Mouse (Mus musculus): ENCODE measurements at regions not wholly inside any gene's neighbourhood (a gene's known extent, or its start where the extent isn't known, plus 50 kb on each side); places are given as distances from the start of the nearest gene placed in this dataset.

- DNase-seq (ENCODE audit: low spot score in 2 of 2), result peak; percentile 78 to 86
- intact Hi-C loops (cut with DNase I), result loop anchor here (5.0 to 10.0 kb wide), 3 partner anchors 217 to 910 kb away; no protein-coding TSS in a partner anchor
Observed at GRCm38 (mm10) chr3:121104571-121105407, 66.7 kb downstream of the Rwdd3 start.

GRCm38 (mm10) chr3:121102871-121103270 lies 68.6 kb downstream of the Rwdd3 start:
- intact Hi-C loops (cut with DNase I), result loop anchor here (5.0 to 10.0 kb wide), 3 partner anchors 216 to 908 kb away; no protein-coding TSS in a partner anchor
- peak; percentile 13 to 24 for DNase-seq (ENCODE audit: low spot score in 2 of 2)

- DNase-seq (ENCODE audit: low spot score in 2 of 2), result no peak
- intact Hi-C loops (cut with DNase I), result loop anchor here (5.0 to 10.0 kb wide), 3 partner anchors 215 to 907 kb away; no protein-coding TSS in a partner anchor
Observed at GRCm38 (mm10) chr3:121102120-121102519, 69.4 kb downstream of the Rwdd3 start.

GRCm38 (mm10) chr3:121100211-121100860 lies 71.2 kb downstream of the Rwdd3 start:
- intact Hi-C loops (cut with DNase I), result loop anchor here (5.0 to 10.0 kb wide), 3 partner anchors 213 to 906 kb away; no protein-coding TSS in a partner anchor
- DNase-seq (ENCODE audit: low spot score in 2 of 2), result peak in 1 of 2 experiments; percentile 21

GRCm38 (mm10) chr3:121093509-121093908 lies 78.0 kb downstream of the Rwdd3 start:
- peak in 1 of 2 experiments; percentile 35 for DNase-seq (ENCODE audit: low spot score in 2 of 2)
- intact Hi-C loops (cut with DNase I), result no loop called here

- no peak for DNase-seq (ENCODE audit: low spot score in 2 of 2)
- intact Hi-C loops (cut with DNase I), result no loop called here
Observed at GRCm38 (mm10) chr3:121088724-121089123, 82.8 kb downstream of the Rwdd3 start.

- intact Hi-C loops (cut with DNase I), result no loop called here
- no peak for DNase-seq (ENCODE audit: low spot score in 2 of 2)
Observed at GRCm38 (mm10) chr3:121068676-121069075, 102.8 kb downstream of the Rwdd3 start.

- no peak for DNase-seq (ENCODE audit: low spot score in 2 of 2)
- intact Hi-C loops (cut with DNase I), result no loop called here
Observed at GRCm38 (mm10) chr3:121035904-121036549, 135.5 kb downstream of the Rwdd3 start.

- intact Hi-C loops (cut with DNase I), result no loop called here
- no peak for DNase-seq (ENCODE audit: low spot score in 2 of 2)
Observed at GRCm38 (mm10) chr3:121025546-121026157, 145.8 kb downstream of the Rwdd3 start.

GRCm38 (mm10) chr3:121024810-121025209 lies 146.7 kb downstream of the Rwdd3 start:
- intact Hi-C loops (cut with DNase I), result no loop called here
- no peak for DNase-seq (ENCODE audit: low spot score in 2 of 2)

- intact Hi-C loops (cut with DNase I), result no loop called here
- DNase-seq (ENCODE audit: low spot score in 2 of 2), result no peak
Observed at GRCm38 (mm10) chr3:121021126-121021848, 150.2 kb downstream of the Rwdd3 start.

- DNase-seq (ENCODE audit: low spot score in 2 of 2), result no peak
- intact Hi-C loops (cut with DNase I), result no loop called here
Observed at GRCm38 (mm10) chr3:121009223-121009622, 162.3 kb downstream of the Rwdd3 start.

- DNase-seq (ENCODE audit: low spot score in 2 of 2), result peak; percentile 11 to 12
- intact Hi-C loops (cut with DNase I), result no loop called here
Observed at GRCm38 (mm10) chr3:120983556-120984270, 187.8 kb downstream of the Rwdd3 start.

- DNase-seq (ENCODE audit: low spot score in 2 of 2), result no peak
- intact Hi-C loops (cut with DNase I), result no loop called here
Observed at GRCm38 (mm10) chr3:120982795-120983555, 188.5 kb downstream of the Rwdd3 start.

GRCm38 (mm10) chr3:120982218-120982617 lies 189.3 kb downstream of the Rwdd3 start:
- no peak for DNase-seq (ENCODE audit: low spot score in 2 of 2)
- intact Hi-C loops (cut with DNase I), result no loop called here

- DNase-seq (ENCODE audit: low spot score in 2 of 2), result no peak
Observed at GRCm38 (mm10) chr3:120970746-120971466, 200.6 kb downstream of the Rwdd3 start.

GRCm38 (mm10) chr3:120946906-120947305 lies 224.6 kb downstream of the Rwdd3 start:
- intact Hi-C loops (cut with DNase I), result no loop called here
- DNase-seq (ENCODE audit: low spot score in 2 of 2), result no peak

More at GRCm38 (mm10) chr3:120970746-120971466, 200.6 kb downstream of the Rwdd3 start:
- intact Hi-C loops (cut with DNase I), result no loop called here

Data from left cerebral cortex, postnatal 36 days (tissue).